Mouse (Mus musculus): Measurements from ENCODE around the gene Slc6a21. TPM values are rescaled to one million over a fixed set of nuclear protein-coding genes. Genes with fewer than 3 reads are reported as not detected.

Slc6a21 gene
- polyA plus RNA-seq, 3 experiments from 2014 or later, result 0.50 TPM; not detected in 2

DNA sequence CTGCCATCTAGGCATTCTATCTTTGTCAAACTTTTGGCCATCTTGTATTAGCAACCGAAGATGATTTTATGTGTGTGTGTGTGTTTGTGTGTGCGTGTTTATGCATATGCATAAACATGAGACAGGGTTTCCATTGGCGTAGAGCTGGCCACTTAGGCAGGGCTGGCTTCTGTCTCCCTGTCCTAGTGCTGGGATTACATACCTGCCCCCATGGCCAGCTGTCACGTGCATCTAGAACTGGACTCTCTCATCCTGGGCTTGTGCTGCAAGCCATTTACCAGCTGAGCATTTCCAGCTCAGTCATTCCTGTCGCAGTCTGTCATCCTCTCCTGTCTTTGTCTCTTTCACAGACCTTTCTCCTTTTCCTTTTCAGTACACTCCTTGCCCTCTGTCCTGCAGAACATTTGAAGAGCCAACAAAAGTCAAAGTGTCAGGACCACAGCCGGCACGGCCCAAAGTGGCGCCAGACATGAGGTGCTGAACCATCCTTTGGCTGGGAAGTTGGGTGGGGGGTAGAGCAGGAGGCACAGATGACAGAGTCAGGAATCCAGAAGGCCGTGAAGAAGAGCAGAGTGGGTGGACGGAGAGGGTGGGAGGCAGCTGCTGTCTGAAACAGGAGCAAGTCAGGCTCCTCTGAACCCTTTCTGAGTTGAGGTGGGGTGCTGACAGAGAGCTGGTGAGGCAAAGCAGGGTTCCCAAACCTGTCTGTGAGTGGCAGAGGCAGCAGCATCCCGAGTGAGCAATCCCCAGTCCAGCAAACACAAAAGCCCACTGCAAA is 20.1 kb upstream of the Slc6a21 start:
- no peak for ATAC-seq

GRCm38 (mm10) chr7:45259281-45259680 is 18.0 kb upstream of the Slc6a21 start:
- ATAC-seq, result no peak

GRCm38 (mm10) chr7:45262266-45262665 is 15.0 kb upstream of the Slc6a21 start:
- no peak for ATAC-seq

DNA sequence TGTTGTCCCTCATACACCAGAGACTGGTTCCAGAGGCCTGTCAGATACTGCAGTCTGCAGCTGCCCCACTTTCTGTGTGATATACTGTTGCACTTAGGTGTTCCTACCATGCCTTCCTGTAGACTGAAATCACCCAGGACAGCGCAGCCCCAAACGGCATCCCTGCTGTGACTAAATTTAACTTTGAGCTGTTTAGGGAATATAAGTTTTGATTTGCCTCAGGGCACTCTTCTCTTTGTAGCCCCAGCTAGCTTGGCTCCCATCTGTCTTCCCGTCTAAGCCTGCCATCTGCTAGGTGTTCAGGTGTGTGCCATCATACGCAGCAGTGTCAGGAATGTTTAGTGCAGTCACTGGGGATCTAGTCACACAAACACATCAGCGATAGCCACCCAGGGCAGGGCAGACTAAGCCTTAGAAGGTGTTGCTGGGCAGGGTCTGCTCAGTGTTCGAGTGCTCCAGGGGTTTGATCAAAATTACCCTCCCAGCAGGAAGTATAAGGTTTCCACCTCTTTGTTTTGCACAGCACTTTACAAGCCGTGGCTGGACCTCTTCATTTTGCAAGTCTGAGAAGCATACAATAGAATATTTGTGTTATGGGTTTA is 14.2 kb upstream of the Slc6a21 start:
- no peak for ATAC-seq

DNA sequence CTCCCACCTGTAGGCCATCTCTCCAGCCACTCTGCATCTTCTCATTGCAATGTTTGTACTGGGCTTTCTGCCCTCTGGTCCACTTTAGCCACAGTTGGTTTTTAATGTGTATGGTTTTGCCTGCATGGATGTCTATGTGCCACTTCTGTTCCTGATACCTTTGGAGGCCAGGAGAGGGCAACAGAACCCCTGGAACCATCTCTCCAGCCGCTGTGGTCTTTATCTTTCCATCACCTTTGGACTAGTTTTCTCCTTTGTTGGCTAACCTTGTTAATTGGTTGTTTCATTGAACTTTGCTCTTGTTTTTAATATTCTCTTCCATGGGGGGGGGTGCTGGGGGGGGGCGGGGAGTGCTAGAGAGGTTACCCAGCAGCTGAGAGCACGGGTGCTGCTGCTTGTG is 13.0 kb upstream of the Slc6a21 start:
- ATAC-seq, result no peak

DNA sequence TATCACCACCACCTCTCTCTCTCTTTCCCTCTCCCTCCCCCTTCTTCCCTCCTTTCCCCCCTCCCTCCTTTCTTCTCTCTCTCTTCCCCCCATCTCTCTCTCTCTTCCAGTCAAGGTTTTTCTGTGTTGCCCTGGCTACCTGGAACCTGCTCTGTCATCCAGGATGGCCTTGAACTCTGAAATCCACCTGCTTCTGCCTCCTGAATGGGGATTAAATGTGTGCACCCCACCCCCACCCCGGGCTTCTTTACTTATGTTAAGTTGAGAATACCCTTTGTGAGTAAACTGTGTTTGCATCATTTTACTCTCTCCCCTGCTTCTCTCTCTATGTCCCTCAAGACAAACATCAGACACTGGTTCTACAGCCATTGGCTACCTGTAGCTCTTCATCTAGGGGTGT is 11.8 kb upstream of the Slc6a21 start:
- ATAC-seq, result no peak

GRCm38 (mm10) chr7:45272786-45273412 is 4.4 kb upstream of the Slc6a21 start:
- ATAC-seq, result no peak

DNA sequence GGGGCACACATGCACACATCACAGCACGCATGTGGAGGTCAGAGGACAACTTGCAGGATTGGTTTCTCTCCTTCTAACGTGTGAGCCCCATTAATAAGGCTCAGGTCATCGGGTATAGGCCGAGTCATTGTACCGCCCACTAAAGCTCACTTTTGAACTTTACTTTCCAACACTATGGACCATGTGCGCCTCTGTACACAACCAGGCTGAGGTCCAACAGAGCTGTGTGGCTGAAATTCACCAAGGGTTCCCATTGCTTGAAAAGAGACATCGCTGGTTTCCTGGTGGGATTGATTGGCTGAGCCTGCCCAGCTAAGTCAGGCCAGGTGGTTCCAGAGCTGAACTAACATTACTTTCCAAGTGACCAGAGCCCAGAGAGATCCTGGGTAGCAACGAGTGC is 3.6 kb upstream of the Slc6a21 start:
- ATAC-seq, result no peak

- ATAC-seq, result no peak
Measured at GRCm38 (mm10) chr7:45286486-45286885, 9.2 kb downstream of the Slc6a21 start.

GRCm38 (mm10) chr7:45296626-45297025 is 19.3 kb downstream of the Slc6a21 start:
- ATAC-seq, result no peak

- no peak for ATAC-seq
Measured at GRCm38 (mm10) chr7:45297563-45297962, 20.2 kb downstream of the Slc6a21 start.

- ATAC-seq, result peak; percentile 68
Measured at GRCm38 (mm10) chr7:45299752-45300151, 22.4 kb downstream of the Slc6a21 start.

GRCm38 (mm10) chr7:45300270-45300669 is 23.0 kb downstream of the Slc6a21 start:
- ATAC-seq, result no peak

- no peak for ATAC-seq
Measured at GRCm38 (mm10) chr7:45302626-45303025, 25.3 kb downstream of the Slc6a21 start.

- ATAC-seq, result no peak
Measured at GRCm38 (mm10) chr7:45304869-45305268, 27.6 kb downstream of the Slc6a21 start.

GRCm38 (mm10) chr7:45305275-45305674 is 28.0 kb downstream of the Slc6a21 start:
- no peak for ATAC-seq

DNA sequence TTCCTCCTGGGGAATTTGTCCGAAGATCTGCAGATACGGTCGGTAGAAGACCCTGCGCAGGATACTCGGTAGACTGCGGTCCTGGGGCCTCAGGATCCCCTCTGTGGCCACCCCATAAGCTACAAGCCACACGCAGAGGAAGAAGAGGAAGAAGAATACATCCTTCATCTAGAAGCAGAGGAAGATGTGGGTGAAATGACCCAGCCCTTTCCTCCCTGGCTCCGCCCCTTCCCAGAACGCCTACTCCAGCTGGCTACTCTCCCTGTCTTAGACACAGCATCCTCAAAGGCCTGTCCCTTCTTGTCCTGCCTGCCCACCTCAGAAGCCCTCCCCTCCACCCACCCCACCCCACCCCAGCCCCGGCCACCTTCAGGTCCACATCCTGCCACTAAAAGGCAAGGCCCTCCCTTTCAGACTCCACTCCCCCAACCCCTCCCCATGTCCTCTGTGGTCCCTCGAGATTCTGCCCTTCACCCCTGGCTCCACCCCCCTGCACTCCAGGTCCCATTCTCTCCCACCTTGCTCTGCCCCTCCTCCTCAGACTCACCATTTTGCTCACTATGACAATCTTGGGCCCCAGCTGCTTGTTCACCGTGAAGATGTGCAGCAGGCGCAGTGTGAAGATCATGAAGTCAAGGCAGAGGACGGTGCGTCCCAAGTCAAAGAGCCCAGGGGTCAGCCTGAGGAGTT is 31.4 kb downstream of the Slc6a21 start:
- ATAC-seq, result peak; percentile 55

DNA sequence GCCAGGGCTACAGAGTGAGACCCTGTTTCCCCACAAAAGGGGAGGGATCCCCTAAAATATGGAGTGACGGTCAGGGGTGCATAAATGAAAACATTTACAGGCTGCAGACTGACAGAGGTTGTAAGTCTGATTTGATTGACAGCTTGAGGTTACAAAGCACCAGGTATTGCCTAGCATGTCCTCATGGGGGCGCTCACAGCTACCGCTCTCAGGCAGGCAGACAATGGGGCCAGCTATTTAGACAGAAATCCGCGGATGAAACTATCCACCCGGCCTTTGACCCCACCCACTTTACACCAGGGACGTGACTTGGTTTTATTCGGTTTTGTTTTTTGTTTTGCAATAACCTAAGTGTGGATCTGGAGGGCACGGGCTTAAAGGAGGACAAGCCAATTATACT is 32.1 kb downstream of the Slc6a21 start:
- peak; percentile 68 for ATAC-seq

- ATAC-seq, result no peak
Measured at GRCm38 (mm10) chr7:45312023-45312422, 34.7 kb downstream of the Slc6a21 start.

- no peak for ATAC-seq
Measured at GRCm38 (mm10) chr7:45312686-45313453, 35.6 kb downstream of the Slc6a21 start.

DNA sequence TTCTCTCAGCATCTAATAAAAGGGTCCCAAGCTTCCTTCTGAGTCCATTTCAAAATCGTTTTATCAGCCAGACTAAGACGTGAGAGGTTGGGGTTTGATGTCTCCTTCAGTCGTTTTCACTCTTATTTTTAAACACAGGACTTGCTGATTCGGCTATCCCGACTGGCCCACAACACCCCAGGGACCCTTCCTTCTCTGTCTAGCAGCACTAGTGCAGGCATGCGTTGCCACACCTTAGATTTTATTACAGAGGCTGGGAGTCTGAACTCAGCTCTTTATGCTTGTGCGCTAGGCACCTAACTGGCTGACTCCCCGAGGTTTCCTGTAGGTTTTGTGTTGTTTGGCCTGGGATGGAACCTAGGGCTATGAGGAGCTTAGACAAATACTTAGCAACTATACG is 36.2 kb downstream of the Slc6a21 start:
- ATAC-seq, result no peak

GRCm38 (mm10) chr7:45315182-45315701 is 37.9 kb downstream of the Slc6a21 start:
- ATAC-seq, result no peak
